Mouse (Mus musculus): Measurements from ENCODE around the gene Crb2. TPM values are rescaled to one million over a fixed set of nuclear protein-coding genes. Genes with fewer than 3 reads are reported as not detected.
A peak's percentile ranks its signal among the peaks of the same experiment; 100 is the strongest.

Gene Crb2
- polyA plus RNA-seq, 1 experiment from 2014 or later, result 30.4 TPM

DNA sequence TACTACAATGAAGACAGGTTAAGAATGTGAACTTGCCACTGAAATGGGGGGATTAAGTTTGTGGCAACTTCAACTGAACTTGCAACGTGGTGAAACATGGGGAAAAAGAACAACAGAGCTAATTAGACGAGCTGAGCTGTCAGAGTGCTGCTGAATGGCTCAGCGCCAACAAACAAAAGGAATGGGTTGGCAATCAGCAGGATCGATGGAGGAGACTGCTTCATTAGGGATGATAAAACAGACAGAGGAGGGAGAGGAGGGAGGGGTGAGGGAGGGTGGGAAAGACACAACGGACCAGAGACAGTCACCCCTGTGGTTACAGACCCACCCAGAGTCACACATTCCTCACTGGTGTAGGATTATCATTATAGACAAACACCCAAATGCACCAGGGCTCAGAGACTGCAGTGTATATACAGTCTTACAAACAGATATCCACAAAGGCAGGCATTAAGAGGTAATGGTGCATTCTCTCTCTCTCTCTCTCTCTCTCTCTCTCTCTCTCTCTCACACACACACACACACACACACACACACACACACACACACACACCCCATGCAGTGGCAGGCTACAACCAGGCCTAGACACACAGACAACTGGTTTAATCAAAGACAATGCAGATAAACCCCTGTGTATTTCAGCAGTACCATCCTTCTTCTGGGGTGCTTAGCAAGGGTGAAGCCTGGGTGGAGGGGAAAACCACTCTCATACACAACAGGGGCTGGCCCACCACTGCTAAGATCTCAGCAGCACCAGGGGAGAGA lies 42.9 kb downstream of the Crb2 start:
- WGBS, result 9% methylated on average over 5 of the region's 5 CpGs
- H3K9me3 ChIP-seq, result no peaks in the 10 kb centered on the region
- H3K27me3 ChIP-seq (ENCODE audit: poor library complexity, severe bottlenecking), result peaks cover 28% of the 10 kb centered on the region
- peak overlapping the region; percentile 82 for H3K27ac ChIP-seq
- H3K4me1 ChIP-seq, result peaks cover 55% of the 10 kb centered on the region
- DNase-seq (ENCODE audit: extremely low spot score, low spot score), result no peak
- 0 out of 2 replicates have a peak overlapping the region, but pooled peaks have one; percentile 1 for H3K4me3 ChIP-seq
- H3K36me3 ChIP-seq (replicated peaks), result peaks cover 8% of the 10 kb centered on the region; the same call in 1 of the 2 replicates

DNA sequence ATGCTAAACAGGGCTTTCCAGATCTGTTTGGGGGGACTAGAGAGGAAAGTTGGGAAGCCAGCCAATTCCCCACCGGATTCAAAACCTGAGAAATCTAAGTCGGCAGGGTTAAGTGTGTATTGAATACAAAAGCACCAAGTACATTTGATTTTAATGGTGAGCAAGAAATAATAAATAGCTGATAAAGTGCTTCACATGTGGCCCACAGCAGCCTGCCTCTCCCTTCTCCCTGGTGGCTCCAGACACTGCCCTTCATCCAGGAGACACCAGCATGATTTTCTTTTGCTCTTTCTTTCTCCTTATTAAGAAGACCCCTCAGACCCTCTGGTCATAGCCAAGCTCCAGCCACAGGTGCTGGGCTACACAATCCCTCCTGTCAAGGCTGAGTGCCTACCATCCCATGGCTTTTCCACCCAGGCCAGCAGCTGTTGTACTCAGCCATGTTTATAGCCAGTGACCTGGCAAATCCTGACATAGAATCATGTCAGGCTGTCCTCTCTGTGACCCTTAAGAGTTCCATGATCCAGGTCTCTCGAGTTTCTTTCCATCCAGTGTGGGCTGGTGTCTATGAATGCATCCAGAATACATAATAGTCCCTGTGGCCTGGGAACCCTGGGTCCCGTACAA lies 43.6 kb downstream of the Crb2 start:
- Histone ChIP-seq H3K36me3 (replicated peaks) (peaks cover 4% of the 10 kb centered on the region; the same call in 1 of the 2 replicates), H3K4me3 (no peak overlapping the region), H3K27ac (peak overlapping the region; percentile 82), H3K4me1 (peaks cover 55% of the 10 kb centered on the region), H3K27me3 (ENCODE audit: poor library complexity, severe bottlenecking) (peaks cover 28% of the 10 kb centered on the region), H3K9me3 (no peaks in the 10 kb centered on the region)
- WGBS, result 62% methylated on average over 4 of the region's 4 CpGs
- DNase-seq (ENCODE audit: extremely low spot score, low spot score), result no peak

DNA sequence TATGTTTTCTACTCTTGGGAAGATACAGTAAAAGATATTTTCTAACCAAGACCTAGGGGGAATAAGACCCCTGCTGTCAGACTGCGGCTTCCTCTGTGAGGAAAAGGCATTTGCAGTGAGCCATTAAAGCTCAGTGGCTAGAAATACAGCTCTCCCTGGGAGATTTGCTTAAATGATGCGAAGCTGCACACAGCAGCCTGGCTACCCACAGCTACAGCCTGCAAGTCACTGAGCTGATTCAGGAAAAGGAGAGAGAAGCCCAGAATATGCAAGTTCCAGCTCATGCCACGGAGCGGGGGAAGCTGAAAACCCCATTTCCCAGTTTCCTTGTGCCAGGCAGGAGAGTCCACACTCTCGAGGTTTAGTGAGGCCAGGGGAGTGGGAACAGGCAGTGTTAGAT lies 46.1 kb downstream of the Crb2 start:
- no peak overlapping the region for H3K4me3 ChIP-seq
- H3K9me3 ChIP-seq, result no peaks in the 10 kb centered on the region
- H3K27me3 ChIP-seq (ENCODE audit: poor library complexity, severe bottlenecking), result peaks cover 18% of the 10 kb centered on the region; the same call in 1 of the 2 replicates
- H3K27ac ChIP-seq, result no peak overlapping the region
- peaks cover 8% of the 10 kb centered on the region; the same call in 1 of the 2 replicates for H3K36me3 ChIP-seq (replicated peaks)
- DNase-seq (ENCODE audit: extremely low spot score, low spot score), result no peak
- 60% methylated on average over 5 of the region's 5 CpGs for WGBS
- peaks cover 43% of the 10 kb centered on the region for H3K4me1 ChIP-seq

DNA sequence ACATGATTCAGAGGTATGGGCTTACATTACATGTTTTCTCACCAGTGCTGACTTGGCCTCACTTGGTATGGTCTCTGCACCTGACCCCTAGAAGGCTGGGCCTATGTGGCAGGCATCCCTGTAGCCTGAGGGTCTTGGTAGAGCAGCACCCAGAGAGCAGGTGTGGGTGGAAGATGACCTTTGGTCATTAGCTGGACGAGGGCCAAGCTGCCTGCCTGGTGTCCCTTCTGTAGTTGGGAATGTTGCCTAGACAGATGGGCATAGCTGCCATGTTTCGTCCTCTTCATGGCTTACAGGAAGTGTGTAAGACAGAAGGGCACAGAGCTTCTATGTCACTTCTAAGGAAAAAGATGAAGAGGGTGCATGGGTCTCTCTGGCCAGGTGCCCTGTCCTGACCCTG lies 47.8 kb downstream of the Crb2 start:
- WGBS, result 87% methylated on average over 2 of the region's 2 CpGs
- peaks cover 8% of the 10 kb centered on the region; the same call in 1 of the 2 replicates for H3K36me3 ChIP-seq (replicated peaks)
- no peak overlapping the region for H3K4me3 ChIP-seq
- H3K27me3 ChIP-seq (ENCODE audit: poor library complexity, severe bottlenecking), result peaks cover 11% of the 10 kb centered on the region; the same call in 1 of the 2 replicates
- peaks cover 31% of the 10 kb centered on the region for H3K4me1 ChIP-seq
- no peak for DNase-seq (ENCODE audit: extremely low spot score, low spot score)
- no peak overlapping the region for H3K27ac ChIP-seq
- H3K9me3 ChIP-seq, result no peaks in the 10 kb centered on the region

DNA sequence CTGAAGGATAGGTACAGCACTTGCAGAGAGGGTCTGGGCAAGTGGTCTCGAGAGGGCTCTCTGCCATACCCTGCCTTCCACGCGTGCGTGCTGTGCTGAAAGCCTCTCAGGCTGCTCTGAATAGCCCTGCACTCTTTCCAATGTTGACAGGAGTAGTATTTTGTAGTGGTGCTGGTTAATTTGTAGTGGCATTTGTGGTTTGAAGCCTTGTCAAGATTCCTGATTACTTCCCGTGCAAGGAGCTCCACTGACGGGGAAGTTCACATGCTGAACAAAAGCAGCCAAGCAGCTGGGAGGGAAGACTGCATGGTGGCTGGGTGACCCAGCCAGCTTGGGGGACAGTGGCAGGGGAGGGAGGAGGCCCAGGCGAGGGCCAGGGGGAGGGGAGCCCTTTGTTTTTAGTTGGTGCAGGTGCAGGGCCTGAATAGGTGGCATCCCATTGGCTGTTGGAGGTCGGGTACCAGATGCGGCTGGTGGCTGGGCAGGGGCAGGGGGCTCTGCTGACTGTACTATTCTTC lies 53.8 kb downstream of the Crb2 start:
- no peaks in the 10 kb centered on the region for H3K9me3 ChIP-seq
- H3K36me3 ChIP-seq (replicated peaks), result peaks cover 11% of the 10 kb centered on the region; the same call in 1 of the 2 replicates
- H3K27ac ChIP-seq, result peak overlapping the region; percentile 77
- H3K4me3 ChIP-seq, result no peak overlapping the region
- peaks cover 33% of the 10 kb centered on the region for H3K4me1 ChIP-seq
- H3K27me3 ChIP-seq (ENCODE audit: poor library complexity, severe bottlenecking), result no peaks in the 10 kb centered on the region
- 35% methylated on average over 9 of the region's 9 CpGs for WGBS
- DNase-seq (ENCODE audit: extremely low spot score, low spot score), result no peak

DNA sequence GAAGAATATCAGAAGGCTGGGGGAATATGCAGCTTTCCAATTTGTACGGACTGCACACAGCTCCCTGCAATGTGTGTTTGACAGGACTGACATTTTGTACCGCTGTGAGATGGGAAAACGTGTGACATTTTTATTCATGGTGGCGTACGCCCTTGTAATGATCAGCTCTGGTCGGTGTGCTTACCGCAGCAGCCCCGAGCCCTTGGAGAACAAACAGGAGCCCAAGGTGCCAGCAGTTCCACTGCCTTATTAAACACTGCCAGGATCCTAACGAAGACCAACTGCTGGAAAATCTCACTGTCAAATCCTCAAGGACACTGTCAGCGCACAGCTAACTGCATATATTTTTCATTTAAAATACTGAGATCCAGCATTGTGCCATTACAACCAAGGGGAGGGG lies 56.2 kb downstream of the Crb2 start:
- H3K27ac ChIP-seq, result no peak overlapping the region
- H3K4me1 ChIP-seq, result peaks cover 33% of the 10 kb centered on the region
- no peaks in the 10 kb centered on the region for H3K27me3 ChIP-seq (ENCODE audit: poor library complexity, severe bottlenecking)
- 91% methylated on average over 10 of the region's 10 CpGs for WGBS
- peaks cover 8% of the 10 kb centered on the region; the same call in 1 of the 2 replicates for H3K36me3 ChIP-seq (replicated peaks)
- no peaks in the 10 kb centered on the region for H3K9me3 ChIP-seq
- no peak overlapping the region for H3K4me3 ChIP-seq
- no peak for DNase-seq (ENCODE audit: extremely low spot score, low spot score)

DNA sequence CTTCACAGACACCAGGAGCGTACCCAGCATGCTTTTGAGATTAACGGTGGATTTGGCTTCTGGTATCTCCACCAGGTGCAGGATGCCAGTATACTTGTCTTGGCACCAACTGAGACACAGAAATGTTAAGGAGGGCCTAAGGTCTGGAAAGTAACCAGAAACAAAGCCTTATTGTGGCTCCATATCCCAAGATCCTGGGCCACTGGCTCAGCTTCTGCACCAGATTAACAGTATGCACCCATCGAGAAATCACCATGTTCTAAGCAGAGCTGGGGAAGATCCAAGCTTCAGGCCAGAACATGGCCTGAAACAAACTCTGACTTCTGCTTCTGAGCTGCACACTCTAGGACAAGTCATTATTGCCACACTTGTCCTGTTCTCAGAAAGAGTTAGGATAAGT lies 60.9 kb downstream of the Crb2 start:
- 94% methylated on average over 3 of the region's 3 CpGs for WGBS

DNA sequence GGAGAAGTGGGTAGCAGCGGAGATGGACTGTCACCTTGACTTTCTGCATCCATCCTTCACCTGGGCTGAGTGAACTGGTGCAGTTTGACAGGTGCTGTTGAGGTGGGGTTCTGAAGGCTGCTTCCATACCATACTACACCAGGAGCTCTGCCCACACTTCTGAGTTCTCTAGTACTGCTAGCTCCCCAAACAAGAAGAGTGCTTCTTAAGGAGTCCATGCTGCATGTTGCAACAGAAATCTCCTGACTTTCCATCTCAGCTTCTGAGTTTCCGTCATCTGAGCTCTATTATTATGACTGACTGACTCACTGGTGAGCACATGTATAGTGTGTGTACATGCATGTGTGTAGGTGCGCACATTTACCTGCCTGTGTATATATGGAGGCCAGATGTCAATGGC lies 61.5 kb downstream of the Crb2 start:
- Histone ChIP-seq H3K4me1 (peaks cover 18% of the 10 kb centered on the region), H3K27ac (no peak overlapping the region), H3K9me3 (no peaks in the 10 kb centered on the region), H3K36me3 (replicated peaks) (peaks cover 21% of the 10 kb centered on the region; the same call in 1 of the 2 replicates), H3K4me3 (no peak overlapping the region), H3K27me3 (ENCODE audit: poor library complexity, severe bottlenecking) (no peaks in the 10 kb centered on the region)
- WGBS, result 92% methylated on average over 3 of the region's 3 CpGs
- no peak for DNase-seq (ENCODE audit: extremely low spot score, low spot score)

More for the DNA sequence above, 60.9 kb downstream of the Crb2 start:
- H3K36me3 ChIP-seq (replicated peaks), result peaks cover 21% of the 10 kb centered on the region; the same call in 1 of the 2 replicates
- H3K27ac ChIP-seq, result no peak overlapping the region
- no peaks in the 10 kb centered on the region for H3K27me3 ChIP-seq (ENCODE audit: poor library complexity, severe bottlenecking)
- no peak overlapping the region for H3K4me3 ChIP-seq
- peaks cover 15% of the 10 kb centered on the region for H3K4me1 ChIP-seq
- no peak for DNase-seq (ENCODE audit: extremely low spot score, low spot score)
- H3K9me3 ChIP-seq, result no peaks in the 10 kb centered on the region

DNA sequence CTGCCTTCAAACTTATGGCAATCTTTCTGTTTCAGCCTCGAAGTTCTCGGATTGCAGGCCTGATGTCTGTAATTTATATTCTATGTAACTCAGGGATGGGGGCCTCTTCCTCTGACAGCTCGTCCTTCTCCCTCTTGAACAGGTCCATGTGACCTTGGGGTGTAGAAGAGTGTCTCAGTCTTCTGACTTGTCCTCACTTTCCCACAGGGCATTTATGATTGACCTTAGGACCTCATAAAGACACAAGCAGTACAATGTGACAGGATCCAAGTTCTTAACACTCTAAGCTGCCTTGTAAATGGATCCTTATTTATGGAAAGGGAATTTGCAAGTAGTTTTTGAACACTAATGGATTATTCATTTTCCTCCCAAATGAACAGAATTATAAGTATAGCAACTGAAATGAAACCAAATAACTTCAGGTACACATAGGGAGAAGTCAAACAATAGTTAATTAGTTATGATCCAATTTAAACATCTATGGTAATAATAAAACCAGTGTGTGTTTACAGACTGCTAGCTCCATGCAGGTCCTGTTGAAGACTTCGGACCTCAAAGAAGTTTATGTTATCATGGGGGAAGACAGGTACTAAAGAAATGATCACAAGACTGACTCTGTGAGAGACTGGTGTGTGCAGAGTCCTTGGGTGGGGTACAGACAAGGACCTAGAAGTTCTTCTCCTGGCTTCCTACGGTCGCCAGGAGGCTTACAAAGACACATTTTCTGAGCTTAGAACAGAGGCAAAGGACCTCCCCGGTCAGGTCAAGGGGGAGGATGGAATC lies 62.3 kb downstream of the Crb2 start:
- H3K4me1 ChIP-seq, result peaks cover 27% of the 10 kb centered on the region
- H3K9me3 ChIP-seq, result no peaks in the 10 kb centered on the region
- H3K4me3 ChIP-seq, result no peak overlapping the region
- WGBS, result 92% methylated on average over 7 of the region's 7 CpGs
- H3K36me3 ChIP-seq (replicated peaks), result peaks cover 21% of the 10 kb centered on the region; the same call in 1 of the 2 replicates
- H3K27ac ChIP-seq, result no peak overlapping the region
- H3K27me3 ChIP-seq (ENCODE audit: poor library complexity, severe bottlenecking), result no peaks in the 10 kb centered on the region
- DNase-seq (ENCODE audit: extremely low spot score, low spot score), result no peak

DNA sequence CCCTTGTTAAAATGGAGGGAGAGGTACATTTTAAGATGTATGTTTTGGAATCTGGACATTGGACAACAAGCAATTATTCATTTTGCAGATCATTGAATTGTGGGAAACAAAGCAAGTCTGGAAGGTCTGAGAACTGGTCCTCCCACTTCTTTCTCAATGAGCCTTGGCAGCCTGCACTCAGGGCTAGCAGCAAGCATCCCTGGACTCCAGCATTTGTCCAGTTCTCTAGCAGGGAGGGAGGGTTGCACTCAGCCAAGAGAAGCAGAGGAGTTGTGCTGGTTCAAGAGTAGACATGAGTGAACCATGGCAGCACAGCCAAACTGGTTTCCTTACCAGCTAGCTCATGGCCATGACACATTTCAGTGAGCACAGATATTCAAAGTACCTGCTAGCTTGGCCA lies 63.9 kb downstream of the Crb2 start:
- H3K36me3 ChIP-seq (replicated peaks), result peaks cover 23% of the 10 kb centered on the region
- DNase-seq (ENCODE audit: extremely low spot score, low spot score), result no peak

DNA sequence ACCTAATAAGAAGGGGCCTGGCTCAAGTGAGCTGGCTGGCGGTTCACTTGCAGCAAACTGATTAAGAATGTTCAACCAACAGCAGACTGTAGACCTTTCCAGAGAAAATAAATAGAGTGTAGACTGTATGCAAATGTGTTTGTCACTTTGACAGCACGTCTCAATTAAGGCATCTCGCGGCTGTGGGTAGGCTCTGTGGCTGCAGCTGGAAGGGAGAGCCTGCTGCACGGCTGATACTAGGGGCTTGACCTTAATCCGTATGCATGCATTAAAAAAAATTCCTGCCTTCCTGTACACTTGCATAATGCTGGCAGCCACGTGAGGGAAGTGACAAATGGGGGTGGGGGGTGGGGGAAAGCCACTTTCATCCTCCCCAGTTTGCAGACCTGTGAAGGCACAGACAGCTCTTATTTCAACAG lies 66.1 kb downstream of the Crb2 start:
- Histone ChIP-seq H3K36me3 (replicated peaks) (peaks cover 18% of the 10 kb centered on the region), H3K27me3 (ENCODE audit: poor library complexity, severe bottlenecking) (no peaks in the 10 kb centered on the region), H3K4me3 (peak overlapping the region; percentile 13; the same call in 1 of the 2 replicates), H3K9me3 (no peaks in the 10 kb centered on the region), H3K27ac (peak overlapping the region; percentile 88), H3K4me1 (peaks cover 56% of the 10 kb centered on the region)
- WGBS, result 3% methylated on average over 7 of the region's 7 CpGs
- peak; percentile 37 for DNase-seq (ENCODE audit: extremely low spot score, low spot score)

More for the DNA sequence above, 63.9 kb downstream of the Crb2 start:
- peaks cover 40% of the 10 kb centered on the region for H3K4me1 ChIP-seq
- H3K4me3 ChIP-seq, result no peak overlapping the region
- H3K9me3 ChIP-seq, result no peaks in the 10 kb centered on the region
- peak overlapping the region; percentile 66 for H3K27ac ChIP-seq
- no peaks in the 10 kb centered on the region for H3K27me3 ChIP-seq (ENCODE audit: poor library complexity, severe bottlenecking)

DNA sequence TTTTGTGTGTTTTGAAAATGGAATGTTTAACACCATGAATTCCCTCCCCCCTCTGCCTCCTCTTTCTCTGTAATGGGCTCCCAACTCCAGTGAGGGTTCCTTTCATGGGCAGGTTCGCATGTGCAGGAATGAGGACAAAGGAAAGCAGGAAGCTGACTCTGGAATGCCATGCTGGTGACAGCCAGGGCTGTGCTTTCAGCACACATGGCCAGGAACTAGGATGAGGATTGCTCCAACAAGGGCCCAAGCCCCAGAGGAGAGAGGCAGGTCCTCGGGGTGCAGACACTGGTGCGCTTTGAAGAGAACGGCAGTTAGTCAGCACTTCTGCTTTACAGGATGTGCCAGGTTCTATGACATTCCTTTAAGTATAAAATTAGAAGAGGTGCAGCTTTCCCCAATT lies 66.7 kb downstream of the Crb2 start:
- Histone ChIP-seq H3K4me1 (peaks cover 57% of the 10 kb centered on the region), H3K27me3 (ENCODE audit: poor library complexity, severe bottlenecking) (no peaks in the 10 kb centered on the region), H3K4me3 (peak overlapping the region; percentile 13; the same call in 1 of the 2 replicates), H3K36me3 (replicated peaks) (peaks cover 13% of the 10 kb centered on the region), H3K27ac (peak overlapping the region; percentile 88), H3K9me3 (no peaks in the 10 kb centered on the region)
- WGBS, result 35% methylated on average over 4 of the region's 4 CpGs
- DNase-seq (ENCODE audit: extremely low spot score, low spot score), result peak; percentile 38
